Mouse (Mus musculus): ENCODE results near the gene Masp2.

Masp2 gene

DNA sequence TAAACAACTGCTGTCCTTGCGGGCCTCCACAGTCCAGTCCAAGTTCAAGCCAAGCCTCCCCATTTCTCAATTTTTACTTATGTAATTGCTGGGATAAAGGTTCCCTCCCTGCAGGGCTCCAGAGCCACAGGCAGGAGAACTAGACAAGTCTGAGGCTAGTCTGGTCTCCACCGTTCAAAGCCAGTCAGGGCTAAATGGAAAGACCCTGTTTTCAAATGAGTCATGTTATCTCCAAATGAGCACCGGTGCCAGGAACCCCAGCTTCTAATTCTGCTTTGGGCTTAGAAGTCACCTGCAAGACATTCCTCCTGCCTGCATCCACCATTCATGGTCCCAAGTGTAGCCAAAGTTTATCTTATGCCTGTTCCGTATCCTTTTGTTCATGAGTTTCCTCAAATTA lies 483 bp upstream of the Masp2 start:
- DNase-seq, result no peak

DNA sequence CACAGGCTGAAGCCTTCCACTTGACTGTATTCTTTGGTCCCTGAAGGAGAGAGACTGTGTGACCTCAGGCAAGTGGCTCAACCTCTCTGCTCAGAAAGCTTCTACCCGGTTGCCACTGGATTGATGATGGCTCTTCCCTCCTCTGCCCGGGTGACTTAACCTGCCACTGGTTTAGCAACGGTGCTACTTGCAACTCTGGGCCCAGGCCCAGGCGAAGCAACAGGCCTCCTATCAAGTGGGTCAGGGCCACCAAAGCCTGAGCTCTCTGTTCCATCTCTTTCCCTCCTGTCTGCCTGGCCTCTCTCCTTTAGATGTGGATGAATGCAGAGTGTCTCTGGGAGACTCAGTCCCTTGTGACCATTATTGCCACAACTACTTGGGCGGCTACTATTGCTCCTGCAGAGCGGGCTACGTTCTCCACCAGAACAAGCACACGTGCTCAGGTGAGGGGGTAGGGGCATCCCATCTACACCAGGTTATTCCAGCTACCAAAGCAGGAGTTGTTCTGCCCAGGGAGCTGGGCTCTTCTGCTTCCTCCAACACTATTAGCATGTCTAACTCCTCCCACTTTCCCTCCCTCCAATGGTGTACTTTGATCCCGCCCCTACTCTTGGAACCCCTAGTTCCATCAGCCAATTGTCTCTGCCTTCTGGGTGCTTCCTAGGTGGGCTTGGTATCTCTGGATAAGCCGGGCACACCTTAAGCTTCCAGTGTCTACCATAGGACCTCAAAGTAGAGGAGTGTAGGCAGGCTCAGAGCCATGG lies 1.2 kb downstream of the Masp2 start:
- no peak for DNase-seq

DNA sequence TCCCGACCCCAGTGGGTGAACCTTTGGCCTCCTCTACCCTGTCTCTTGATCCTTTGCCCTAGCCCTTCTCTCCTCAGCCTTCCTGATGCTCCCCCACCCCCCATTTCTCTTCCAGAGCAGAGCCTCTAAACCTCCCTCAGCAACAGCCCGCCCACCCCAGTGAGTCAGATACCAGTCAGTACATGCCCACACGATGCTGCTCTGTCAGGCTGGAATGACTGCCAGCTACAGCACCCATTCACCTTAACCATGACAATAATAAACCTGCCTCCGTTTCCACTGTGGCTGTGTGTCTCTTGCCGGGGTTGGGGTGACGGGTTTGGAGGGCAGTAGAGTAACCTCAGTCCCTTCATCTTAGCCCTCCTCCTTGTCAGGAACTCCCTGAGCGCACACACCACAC lies 1.8 kb downstream of the Masp2 start:
- no peak for DNase-seq

DNA sequence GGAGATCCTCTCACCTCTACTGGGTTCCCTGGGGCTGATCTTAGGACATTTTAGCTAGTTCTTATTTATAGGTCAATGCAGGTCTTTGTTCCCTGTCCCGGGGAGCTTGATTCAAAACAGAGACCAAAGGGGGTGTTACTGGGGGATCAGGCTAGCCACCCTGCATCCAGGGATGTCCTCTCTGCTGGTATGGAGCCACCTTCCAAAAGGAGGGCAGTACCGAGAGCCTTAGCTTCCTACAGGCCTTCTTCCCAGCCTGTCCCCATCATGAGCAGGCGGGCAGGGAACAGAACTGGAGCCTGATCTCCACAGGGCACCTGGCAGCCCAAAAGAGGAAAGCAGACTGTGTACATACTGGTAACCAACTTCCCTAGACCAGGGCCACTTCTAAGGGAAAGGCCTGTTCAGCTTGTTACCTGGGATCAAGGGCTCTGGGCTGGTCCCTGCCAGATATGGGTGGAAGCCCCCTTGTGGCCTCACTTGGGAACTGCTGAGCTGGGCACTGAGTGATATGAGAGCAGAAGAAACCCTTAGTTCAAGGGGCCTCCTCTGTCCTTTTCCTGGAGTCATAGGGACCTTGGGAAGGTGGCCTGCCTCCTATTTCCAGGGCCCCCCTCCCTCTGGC lies 2.3 kb downstream of the Masp2 start:
- DNase-seq, result peak; percentile 85 to 87

DNA sequence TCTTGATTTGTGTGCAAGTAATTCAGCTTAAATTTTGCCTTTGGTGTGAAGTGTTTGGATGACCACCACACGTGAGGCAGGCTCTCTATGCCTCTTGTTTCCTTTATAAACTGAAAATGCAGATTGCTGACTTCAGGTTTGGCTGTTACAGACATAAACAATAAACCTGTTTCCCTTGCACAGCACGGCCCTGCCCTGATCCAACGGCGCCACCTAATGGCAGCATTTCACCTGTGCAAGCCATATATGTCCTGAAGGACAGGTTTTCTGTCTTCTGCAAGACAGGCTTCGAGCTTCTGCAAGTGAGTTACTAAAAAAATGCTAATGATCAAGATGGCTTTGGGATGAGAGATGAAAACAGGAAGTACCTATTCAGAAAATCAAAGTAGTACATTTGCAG lies 5.4 kb downstream of the Masp2 start:
- DNase-seq, result peak; percentile 89 to 92

DNA sequence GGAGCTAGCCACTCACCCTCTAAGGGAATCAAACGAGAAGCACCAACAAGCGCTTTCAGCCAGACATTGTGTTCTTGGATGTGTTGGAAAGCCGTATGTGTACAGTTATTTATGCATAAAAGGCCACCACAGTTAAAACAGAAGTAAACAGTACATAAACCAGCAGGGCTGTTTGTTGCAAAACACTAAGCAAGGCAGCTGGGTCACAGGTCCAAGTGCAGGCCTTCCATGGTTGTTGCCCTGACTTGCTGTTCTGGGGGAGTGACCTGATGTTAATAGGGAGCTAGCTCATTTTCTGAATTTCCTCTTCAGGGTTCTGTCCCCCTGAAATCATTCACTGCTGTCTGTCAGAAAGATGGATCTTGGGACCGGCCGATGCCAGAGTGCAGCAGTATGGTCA lies 7.5 kb downstream of the Masp2 start:
- no peak for DNase-seq

DNA sequence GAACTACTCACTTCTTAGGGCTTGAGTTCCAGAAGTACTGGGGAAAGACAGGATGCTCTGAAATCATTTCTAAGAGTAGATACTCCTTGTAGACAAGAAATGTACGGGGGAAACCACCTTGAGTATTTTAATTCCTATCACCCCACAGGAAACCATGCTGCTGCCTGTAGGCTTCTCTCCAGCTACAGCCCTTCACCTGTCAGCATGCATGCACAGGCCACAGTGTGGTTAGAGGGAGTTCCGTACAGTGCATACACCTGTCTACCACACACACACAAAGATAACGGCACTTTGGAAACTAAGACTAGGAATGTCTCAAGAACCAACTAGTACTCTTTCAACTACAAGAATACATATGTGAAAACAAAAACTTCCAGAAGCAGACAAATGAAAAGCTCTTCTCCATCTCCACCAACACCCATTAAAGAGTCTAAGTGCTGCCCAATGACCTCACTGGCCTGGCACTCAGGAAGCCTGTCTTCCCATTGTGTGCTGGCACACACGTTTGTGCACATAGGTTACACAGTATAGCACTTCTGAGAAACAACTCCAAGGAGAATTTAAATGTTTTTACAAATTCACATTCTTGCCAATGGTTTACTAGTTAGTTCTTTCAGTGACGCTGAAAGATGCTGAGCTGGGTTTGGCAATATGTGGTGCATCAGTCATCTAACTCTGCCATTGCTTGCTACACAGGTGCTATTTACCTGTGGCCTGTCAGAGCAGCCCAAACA lies 8.4 kb downstream of the Masp2 start:
- DNase-seq, result no peak

DNA sequence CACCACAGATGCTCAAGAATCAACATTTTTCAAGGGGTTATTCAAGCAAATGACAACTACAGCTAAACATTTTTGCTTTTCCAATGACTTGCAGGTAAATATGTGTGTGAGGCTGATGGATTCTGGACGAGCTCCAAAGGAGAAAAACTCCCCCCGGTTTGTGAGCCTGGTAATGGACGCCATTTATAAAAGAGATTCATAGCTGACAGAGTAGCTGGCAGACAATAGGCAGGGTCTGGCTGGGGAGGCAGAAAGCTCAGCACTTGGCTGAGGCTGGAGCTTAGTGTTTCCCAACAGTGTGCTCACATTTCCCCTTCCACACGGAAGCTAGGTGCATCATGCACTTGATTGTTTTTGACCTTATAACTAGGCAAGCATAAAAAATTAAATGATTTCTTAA lies 10.2 kb downstream of the Masp2 start:
- DNase-seq, result peak in 1 of 2 experiments; percentile 36

DNA sequence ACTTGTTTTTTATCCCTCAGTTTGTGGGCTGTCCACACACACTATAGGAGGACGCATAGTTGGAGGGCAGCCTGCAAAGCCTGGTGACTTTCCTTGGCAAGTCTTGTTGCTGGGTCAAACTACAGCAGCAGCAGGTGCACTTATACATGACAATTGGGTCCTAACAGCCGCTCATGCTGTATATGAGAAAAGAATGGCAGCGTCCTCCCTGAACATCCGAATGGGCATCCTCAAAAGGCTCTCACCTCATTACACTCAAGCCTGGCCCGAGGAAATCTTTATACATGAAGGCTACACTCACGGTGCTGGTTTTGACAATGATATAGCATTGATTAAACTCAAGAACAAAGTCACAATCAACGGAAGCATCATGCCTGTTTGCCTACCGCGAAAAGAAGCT lies 11.4 kb downstream of the Masp2 start:
- DNase-seq, result no peak

DNA sequence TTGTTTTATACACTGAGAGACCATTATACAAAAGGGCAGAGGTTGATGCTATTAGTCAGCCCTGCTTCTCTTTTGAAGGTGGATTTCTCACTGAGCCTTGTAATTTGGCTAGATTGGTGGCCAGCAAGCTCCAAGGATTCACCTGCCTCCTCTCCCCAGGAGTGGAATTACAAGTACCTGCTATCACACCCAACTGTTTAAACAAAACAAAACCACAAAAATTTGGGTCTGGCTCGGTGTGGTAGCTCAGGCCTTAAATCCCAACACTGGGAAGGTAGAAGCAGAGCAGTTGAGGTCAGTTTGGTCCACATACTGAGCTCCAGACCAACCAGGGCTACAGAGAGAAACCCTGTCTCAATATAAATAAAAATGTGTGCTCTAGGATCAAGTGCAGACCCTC lies 17.5 kb downstream of the Masp2 start:
- no peak for DNase-seq

DNA sequence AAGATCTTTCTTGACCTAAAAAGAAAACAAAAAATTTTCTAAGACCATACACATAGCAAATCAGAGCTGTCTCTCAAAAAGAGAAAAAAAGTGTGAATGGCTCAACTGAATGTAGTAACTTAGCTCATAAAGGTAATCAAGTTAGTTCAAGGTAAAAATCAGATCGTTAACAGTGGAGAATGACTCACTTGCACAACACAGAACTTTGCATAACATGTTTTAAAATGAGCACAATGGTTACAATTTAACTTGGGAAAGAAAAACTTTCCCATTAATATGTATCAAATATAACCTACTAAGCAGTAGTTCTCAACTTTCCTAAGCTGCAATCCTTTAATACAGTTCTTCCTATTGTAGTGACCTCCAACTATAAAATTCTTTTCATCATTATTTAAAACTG lies 18.4 kb downstream of the Masp2 start:
- DNase-seq, result no peak

DNA sequence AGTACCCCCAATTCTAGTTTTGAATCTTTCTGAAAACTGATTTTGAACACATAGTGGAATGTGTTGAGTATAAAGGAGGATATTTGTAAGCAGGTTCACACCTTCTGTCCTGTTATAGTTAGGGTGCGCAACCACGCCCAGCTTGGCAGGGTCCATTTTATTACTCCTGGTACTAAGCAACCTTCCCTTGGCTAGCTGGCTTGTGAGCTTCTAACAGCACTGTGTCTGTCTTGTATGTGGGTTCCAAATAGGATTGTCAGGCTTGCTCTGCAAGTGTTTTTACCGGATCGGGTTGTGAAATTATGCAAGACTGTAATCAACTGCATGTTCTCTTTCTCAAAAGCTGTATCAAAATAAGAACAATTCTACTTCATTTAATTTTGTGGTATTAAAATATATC lies 20.1 kb downstream of the Masp2 start:
- DNase-seq, result no peak

DNA sequence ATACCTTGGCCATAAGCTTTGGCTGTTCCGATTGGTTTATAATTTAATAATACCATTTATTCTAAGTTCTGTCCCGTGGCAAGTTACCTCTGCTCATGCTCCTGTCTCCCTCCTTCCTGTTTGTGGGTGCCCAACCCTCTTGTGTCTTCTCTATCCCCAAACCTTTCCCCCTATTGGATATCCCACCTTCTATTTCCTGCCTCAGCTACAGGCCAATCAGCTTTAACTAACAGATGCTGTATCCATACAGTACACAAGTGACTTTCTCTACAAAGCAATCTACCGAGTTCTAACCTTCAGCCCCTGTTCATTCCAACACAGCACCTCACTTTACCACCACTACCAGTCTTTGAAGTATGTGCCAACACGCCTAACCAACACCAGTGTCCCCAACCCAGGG lies 21.3 kb downstream of the Masp2 start:
- DNase-seq, result no peak

DNA sequence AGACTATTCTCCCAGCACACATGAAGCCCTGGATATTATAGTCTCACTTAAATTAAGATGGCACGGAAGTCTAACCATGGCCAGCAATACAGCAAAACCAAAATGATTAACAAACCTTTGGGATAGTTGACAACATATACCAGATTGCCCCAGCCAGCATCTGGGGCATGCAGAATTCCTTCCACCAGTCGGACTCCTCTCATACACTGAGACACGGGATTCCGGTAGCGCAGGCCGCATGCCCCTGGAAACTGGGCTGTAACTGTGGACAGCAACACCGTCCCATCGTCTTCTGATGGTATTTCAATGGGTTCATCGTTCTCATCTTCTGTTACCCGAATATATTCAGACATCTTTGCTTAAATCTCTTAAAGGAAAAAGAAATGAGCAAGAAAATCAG lies 22.7 kb downstream of the Masp2 start:
- no peak for DNase-seq

DNA sequence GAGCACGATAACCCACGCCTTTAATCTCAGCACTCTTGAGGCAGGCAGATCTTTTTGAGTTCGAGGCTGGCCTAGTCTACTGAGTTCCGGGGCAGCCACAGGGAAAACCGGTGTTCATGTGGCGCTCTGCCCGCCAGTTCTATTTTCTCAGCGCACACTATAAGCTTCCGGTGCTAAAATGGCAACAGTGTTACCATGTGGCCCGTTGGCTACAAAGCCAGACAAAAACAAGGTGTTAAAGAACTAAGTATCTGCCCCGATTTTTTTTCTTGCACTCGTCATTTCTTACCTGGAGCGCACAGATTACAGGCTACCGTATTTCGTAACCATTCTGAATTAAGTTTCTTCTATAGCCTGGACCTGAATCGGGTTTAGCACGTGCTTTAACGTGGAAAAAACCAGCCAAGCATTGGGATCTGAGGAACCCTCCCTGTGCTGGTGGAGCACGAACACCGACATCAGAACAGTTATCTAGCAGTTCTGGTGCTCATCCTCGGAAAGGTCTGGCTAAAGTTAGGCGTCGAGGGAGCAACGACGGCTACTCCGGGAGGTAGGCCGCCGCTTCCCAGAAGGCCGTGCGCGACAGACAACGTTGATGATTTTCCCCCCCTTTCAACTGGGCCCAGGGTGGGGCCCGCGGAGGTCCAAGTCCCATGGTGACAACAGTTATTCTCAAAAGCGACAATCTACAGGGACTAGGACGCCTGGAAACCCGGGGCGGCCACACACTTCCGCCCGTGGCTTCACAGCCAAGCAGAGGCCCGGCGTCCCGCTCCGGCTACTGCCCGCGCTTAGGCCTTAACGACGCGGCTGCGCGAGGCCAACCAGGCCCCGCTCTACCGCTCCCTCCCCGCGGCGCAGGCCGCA lies 23.6 kb downstream of the Masp2 start:
- DNase-seq, result peak; percentile 53 to 54

DNA sequence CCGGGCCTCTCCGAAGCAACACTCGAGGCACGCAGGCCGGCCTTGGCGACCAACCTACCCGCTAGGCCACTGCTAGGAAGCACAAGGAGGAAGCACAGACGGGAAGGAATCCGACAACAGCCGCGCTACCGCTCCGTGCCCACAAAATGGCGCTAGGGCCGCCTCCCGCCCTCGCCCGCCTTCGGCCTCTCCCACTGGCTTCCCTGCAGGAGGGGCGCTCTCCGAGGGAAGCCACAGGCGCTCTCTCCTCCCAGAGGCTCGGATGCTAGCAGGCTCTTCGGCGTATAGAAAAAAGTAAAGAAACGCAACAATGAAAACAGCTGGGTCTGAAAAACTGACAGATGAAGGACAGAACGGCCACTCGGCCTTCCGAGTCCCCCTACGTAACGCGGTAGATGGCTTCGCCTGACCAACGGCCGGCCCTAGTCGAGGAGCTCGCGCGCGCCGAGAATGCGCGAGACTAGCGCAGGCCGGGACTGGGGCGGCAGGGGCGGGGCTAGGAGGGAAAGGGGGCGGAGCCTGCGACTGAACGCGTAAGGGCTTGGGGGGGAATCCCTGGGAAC lies 24.4 kb downstream of the Masp2 start, which contains the start of gene Tardbp:
TSS of gene Tardbp (minus strand) at position 397 of the 563 bp plus-strand sequence.
- peak; percentile 99 to 100 for DNase-seq

DNA sequence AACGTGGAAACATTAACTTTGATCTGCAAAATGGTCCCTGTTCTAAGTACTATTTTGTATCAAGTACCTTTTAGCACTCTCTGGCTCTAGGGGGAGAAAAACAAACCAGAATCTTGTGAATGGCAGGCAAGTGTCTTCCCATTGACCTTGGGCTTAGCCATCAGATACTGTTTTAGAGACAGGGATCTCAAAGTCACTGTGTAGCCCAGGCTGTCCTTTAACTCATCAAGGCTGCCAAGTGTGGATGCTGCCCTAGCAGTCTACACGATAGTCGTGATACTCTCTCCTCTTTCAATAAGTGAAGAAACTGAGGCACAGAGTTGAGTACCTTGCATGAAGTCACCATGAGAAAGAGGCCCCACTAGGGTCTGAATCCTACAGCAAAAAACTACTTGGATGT lies 24.9 kb downstream of the Masp2 start:
- no peak for DNase-seq

DNA sequence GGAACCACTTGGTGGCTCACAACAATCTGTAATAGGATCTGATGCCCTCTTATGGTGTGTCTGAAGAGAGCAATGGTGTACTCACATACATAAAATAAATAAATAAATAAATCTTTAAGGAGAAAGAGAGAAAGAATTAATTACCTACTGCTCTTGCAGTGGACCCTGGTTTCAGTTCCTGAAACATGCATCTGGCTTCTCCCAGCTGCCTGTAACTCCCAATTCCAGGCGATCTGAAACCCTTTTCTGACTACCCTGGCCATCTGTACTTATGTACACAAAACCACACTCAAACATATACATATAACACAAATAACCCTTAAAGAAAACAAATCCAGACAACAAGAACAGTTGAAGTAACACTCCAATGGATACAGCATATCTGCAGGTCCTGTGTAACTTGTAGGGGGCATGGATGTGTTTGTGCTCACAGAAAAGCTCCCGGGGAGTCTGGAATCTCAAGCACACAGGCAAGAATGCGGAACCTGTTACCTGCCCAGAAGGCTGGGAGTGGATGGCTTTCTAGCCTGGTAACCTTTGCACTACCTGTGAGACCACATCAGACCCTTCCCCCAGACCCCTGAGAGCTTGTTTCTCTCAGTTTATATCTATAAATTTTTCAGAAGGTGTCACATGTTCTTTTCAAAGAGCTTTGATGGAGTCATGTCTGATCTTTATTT lies 29.8 kb downstream of the Masp2 start:
- no peak for DNase-seq

DNA sequence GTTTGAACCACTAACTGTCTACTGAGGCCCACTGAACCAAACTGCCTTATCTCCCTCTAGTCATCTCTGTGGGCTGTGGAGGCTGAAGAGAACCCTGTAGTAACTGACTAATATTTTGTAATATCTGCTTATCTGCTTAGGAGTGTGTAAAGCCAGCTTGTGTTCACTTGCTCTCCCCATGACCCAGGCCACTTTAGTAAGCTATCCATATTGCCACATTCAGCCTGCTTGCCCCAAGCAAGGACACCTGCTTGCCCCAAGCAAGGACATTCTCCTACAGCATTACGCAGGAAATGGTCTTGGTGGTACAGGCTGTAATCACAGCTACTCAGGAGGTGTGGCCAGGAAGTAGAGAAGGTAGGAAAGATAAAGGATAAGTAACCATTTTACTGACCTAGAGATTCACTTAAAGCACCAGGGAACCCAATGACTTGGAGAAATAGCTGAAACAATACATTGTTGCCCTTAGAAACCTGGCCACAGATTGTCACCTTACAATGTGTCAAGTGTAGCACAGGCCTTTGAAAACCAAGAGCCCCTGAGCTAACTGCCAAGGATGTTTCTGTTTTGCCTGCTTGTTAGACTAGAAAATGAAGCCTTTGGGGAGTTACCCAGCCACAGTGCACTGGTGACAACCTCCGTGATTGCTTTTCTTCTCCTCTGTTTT lies 31.2 kb downstream of the Masp2 start:
- no peak for DNase-seq

DNA sequence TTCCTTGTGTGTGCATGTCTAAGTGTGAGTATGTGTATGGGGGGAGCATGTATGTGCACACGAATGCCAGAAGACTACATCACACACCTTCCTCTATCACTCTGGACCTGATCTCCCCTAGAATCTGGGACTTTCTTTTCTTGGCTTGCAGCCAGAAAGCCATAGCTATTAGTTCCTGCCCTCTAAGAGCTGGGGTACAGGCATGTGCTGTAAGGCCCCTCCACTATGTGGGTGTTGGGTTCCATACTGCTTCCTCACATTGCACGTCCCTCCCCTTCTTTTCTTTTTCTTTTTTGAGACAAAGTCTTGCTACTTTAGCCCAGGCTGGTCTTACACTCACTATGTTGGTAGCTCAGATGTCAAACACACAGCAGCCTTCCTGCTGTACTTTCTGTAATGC lies 33.0 kb downstream of the Masp2 start:
- DNase-seq, result no peak

DNA sequence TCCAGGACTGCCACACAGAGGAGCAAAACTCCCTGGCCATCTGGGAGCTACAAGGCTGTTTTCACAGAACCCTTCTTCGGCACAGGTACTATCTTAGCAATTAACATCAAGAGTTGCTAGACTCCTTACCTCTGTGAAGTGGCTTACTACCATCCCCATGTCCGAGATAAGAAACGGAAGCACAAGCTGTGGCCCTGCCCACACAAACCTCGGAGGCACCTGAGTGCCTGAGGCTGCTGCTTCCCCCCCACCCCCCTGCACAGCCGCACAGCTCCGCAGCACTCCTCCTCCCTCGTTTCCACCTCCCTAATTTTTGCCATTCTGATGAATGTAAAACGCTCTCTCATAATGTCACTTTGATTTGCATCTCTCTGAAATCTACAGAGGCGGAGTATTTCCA lies 35.9 kb downstream of the Masp2 start:
- no peak for DNase-seq

DNA sequence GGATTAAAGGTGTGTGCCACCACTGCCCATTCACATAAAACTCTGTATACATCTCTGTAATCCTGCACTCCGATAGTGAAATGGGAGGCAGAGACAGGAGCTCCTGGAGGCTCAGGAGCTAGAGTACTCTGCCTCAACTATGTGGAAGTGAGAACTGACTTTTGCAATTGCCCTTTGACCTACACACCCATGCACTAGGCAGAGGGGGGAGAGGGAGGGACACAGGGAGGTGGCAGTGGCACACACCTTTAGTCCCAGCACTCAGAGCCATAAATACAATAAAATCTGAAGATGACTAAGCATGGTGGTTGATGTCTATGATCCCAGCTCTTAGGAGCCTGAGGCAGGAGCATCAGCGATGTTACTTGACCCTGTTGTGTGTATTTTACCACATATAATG lies 37.1 kb downstream of the Masp2 start:
- no peak for DNase-seq

Measured in cerebellum, postnatal 10 days (tissue).